Mouse (Mus musculus): ENCODE results near the gene Tspyl3.
"Not testable (repeated sequence)": the region's sequence is repeated elsewhere in the genome, so short reads cannot be mapped to it uniquely, and the experiment has no call there.

Gene Tspyl3

DNA sequence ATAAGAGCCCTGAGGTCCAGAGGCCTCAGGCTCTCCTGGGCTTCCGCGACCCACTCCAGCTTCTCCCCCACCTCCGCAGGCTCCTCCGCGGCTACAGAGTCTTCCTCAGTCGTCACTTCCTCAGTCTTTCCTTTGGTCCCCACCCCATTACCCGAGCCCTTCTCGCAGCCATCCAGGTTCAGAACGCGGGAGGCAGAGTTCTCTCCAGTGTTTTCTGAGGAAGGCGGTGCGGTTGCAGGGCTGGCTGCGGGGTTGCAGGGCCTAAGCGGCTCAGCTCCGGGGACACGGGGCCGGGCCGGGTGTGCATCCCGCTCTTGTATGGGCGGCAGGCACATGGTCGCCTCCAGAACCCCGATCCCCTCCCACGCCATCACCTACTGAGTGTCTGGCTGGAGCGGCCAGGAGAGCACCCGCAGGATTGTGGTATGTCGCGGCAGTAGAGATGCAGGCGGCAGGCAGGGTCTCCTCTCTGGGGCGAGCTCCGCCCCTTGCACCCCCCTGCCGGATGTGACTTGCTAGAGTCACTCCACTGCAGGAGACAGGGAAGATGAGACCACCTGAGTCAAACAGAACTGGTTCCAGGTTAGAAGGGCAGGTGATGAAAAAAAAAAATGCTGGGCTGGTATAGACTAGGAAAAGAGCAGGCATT lies at the start of gene Tspyl3:
TSS of gene Tspyl3 (minus strand) at position 496 of the 649 bp plus-strand sequence.
- peak; percentile 85 for DNase-seq

DNA sequence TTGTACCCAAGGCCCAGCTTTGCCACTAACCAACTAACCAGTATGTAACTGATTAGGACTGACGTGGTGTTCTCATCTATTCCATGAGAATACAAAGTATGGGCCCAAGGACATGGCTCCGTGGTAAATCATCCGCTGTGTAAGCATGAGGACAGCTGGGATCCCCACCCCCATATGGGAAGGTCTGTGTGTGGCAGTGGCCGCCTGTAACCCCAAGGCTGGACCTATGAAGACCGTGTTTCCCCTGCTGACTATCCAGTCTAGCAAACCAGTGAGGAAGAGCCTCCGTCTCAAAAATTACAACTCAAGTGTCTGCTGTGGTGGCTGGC lies 49.6 kb upstream of the Tspyl3 start:
- DNase-seq = no peak

DNA sequence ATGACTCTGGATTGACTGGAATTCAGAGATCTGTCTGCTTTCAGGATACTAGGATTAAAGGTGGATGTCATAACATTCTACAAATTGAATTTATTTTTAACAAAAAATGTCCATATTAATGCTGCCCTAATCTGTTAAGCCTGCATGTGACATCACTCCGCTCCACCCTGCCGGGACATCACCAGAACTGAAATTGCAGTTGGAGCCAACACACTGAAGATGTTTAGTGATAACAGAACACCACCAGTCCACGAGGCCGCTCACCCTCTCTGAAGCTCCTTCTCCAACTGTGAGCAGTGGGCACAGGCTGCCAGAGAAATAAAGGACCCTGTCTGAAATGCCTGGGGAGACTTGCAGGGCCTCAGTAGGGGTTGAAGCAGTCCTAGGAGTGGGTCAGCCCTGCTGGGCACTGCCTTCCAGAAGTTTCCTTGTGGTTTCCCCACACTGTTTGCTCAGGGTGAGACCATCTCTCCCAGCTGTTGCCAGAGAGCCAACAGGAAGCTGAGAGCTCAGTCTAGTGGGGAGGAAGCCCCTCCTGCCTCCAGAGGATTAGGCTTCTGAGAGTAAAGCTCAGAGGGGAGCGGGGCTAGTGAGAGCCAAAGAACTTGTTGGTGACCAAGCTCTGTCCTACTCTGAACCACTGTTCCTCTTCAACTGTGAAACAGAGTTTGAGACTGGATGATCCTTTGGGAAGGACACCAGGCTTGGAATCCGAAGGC lies 49.1 kb upstream of the Tspyl3 start:
- DNase-seq = peak; percentile 57

DNA sequence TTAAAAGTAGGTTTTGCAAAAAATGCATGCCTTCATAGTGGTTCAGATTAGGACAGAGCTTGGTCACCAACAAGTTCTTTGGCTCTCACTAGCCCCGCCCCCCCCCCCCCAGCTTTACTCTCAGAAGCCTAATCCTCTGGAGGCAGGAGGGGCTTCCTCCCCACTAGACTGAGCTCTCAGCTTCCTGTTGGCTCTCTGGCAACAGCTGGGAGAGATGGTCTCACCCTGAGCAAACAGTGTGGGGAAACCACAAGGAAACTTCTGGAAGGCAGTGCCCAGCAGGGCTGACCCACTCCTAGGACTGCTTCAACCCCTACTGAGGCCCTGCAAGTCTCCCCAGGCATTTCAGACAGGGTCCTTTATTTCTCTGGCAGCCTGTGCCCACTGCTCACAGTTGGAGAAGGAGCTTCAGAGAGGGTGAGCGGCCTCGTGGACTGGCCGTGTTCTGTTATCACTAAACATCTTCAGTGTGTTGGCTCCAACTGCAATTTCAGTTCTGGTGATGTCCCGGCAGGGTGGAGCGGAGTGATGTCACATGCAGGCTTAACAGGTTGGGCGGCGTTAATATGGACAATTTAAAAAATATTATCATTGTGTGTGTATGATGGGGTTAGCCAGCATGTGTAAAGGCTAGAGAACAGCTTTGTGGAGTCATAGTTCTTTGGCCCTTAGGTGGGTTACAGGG lies 45.1 kb upstream of the Tspyl3 start:
- not testable (repeated sequence) for DNase-seq

DNA sequence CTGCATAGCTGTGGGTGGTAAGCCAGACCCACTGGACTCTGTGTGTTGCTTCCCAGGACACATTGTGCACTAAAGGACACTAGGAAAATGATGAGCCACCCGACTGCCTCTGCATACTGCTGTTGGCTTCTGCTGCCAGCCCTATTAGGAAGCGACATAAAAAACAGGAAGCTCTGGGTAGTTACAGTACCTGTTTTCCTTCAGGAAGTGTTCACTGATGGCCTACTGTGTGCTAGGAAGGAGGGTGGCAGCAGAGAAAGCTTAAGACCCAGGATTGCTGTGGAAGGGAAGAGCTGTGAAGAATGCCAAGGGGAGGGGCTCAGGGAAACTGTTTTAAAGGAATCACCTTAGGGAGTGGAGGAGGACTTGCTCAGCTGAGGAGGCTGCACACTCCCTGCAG lies 42.1 kb upstream of the Tspyl3 start:
- no peak for DNase-seq

DNA sequence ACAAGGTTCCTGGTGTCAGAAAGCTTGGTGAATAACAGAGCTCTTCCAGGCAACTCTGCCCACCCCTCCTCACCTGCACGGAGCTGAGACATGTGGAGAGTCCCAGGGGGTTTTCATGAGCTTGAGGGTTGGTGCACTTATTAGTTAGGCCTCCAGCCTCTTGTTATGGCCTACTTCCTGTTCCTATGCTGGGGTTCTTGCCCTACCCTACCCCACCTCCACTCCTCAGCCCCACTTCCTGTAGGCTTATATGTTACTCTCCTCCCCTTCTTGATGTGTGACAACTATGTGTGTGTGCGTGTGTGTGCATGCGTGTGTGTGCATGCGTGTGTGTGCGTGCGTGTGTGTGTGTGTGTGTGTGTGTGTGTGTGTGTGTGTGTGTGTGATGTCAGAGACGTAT lies 37.8 kb upstream of the Tspyl3 start:
- peak; percentile 78 for DNase-seq

DNA sequence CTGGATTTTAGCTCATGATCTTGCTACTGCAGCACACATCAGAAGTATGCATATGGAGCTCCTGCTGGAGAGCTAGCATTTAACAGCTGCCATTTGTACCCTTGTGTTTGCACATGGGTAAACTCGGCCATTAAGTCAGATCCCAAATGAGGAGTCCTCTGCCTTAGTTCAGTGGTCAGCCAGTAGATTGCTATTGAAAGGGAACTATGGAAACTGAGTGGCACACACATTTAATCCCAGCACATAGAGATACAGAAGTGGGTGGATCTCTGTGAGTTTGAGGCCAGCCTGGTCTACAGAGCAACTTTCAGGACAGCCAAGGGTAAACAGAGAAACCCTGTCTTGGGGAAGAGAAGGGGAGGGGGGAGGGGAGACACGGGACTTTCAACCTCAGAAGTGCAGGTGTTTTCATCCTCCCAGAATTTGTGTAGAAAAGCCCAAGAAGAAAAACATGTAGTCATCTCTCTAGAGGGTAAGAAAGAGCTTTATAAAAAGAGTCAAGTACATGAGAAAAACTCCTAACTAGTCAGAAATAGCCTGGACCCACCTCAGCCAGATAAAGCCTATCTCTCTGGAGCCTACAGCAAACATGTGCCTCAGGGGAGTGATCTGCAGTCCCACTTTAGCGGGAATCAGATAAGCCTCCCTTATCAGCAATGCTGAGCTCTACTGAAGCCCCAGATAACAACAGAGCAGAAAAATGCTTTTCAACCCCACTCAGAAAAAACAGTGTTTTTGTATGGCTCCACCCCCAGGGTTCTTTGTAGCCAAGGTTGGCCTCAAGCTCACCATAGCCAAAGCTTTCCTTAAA lies 34.8 kb upstream of the Tspyl3 start:
- DNase-seq = peak; percentile 62

DNA sequence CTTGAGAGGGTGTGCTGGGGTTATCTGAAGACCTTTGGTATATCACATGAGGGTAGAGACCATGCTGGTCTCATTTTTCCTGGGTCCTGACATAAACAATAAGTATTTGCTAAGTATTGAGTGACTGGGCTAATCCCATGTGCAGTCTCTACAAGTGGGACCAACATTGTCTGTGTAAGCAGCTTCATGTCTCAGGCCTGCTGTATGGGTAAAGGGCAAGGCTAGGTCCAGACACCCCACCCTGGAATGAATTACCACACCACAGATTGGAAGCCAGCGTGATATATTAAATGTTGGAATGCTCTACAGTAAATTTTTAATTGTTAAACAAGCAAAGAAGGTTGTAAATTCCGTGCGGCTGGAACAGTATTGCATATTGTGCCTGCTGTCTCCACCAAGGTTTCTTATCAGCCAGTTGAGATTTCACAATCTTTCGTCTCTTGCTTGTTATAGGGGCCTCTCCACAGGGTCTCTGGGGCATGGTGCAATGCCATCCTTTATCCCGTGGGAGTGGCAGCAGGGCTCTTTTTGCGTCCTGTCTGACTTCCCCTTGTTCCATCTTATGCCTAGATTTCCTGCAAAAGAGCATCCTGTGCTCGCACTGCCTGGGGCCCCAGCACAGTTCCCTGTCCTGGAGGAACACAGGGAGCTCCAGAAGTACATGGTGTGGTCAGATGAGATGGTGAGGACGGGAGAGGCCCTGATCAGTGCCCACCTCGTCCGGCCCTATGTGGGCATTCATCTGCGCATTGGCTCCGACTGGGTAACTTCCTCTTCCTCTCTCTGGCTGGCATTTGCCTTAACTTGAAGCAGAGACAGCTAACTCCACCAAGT lies 34.0 kb upstream of the Tspyl3 start:
- DNase-seq = peak; percentile 50

DNA sequence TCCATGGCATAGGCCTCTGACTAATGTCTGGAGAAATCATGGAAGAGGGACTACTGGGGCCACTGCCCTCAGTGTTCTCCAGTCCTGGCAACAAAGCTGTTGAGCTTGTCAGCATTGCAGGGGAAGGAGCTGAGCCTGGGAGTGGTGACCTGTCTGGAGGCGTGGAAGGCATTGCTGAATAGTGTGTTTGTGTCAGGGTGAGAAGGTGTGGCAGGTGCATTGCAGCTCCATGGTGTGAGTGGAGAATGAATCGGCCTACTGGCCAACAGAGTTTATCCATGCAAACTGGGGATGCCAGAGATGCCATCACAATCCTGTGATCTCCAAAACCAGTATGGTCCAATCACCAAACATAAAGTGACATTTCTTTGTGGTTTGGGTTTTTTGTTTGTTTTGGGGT lies 31.4 kb upstream of the Tspyl3 start:
- no peak for DNase-seq

DNA sequence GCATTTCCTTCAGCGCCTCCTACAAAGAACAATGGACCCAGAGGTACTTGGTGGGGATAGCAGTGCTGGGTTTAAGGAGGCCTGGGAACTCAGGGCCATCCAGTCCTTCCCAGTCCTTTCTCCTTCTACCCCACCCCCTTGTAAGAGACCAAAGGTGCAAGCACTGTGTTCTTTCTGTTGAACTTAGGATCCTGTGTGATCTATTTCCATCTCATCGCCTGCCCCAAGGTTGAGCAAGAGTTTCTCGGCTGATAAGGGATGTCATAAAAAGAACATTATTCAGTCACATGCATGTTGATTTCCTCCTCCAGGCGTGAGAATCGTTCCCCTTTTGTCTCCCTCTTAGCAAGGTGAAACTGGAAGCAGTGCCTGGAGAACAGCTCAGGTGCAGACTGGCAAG lies 24.5 kb upstream of the Tspyl3 start:
- DNase-seq = no peak

DNA sequence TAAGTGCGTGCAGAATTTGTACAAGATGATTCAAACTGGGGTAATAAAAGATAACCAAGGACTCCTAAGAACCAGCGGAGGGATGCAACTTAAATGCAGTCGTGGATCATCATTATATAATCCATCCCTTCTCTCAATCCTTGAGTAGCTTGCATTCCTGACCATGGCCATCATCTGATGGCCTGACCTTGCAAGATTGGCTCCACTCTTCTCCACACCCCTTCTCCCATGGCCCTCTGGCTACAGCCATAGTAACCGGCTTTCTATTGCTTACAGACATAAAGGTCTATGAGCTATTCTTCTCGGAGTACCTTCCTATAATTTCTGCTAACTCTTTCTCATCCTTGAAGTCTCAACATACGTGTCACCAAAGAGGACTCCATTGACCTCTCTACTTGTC lies 16.9 kb upstream of the Tspyl3 start:
- no peak for DNase-seq

DNA sequence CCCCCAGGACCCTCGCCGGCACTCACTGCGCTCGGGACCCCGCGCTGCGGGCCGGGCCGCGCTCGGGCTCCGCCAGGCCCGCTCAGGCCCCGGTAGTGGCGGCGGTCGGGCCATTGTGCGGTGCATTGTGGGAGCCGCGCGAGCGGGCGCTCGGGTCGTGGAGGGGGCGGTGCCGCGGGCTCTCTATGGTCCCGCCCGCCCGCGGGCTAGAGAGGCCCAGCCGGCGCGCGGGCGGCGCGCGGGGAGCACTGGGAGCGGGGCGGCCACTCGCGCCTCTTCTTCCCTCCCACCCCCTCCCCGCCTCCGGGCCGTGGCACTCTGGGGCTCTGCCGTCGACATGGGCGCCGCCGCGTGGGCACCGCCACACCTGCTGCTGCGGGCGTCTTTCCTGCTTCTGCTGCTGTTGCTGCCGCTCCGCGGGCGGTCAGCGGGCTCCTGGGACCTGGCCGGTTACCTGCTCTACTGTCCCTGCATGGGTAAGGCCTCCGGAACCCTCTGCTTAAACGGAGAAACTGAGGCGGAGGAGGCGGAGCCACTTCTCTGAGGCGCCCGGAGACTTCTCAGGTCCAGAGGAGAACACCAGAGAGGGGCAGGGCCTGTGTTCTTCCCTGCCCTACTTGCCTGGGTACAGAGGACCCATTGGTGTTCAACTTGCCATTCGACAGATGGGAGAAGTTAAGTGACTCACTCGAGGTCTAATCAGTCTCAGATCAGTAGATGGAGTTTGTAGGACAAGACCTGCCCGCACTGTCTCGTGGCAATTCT lies 16.2 kb upstream of the Tspyl3 start, which contains the start of the genes Plagl2 and Pofut1:
TSS of gene Plagl2 (minus strand) at position 177 of the 765 bp plus-strand sequence.
TSS of gene Pofut1 (plus strand) at position 284 of the 765 bp plus-strand sequence.
- DNase-seq = peak; percentile 96

DNA sequence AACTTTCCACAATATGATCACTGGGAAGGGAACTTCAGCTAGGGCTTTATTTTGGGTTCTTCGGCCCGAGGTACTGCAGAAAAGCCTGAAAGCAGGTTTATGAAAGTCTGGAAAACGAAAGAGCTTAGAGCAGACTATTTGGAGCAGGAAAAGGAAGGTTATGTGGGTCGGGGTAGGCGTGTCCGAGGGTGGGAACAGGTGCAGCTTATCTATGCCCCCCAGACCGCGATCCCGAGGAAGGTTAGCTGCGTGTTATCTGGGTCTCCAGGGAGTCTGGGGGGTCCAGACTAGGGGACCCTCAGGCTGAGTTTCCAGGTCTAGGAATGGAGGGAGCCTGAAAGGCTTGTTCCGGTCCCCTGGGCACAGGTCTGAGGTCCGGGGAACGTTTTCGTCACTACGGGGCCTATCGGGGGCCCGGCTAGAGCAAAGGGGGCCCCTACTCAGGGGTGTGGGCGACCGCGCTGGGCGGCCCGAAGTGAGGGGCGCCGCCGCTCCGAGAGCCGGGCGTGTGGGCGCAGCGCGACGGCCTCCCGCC lies 15.5 kb upstream of the Tspyl3 start:
- DNase-seq = peak; percentile 68

DNA sequence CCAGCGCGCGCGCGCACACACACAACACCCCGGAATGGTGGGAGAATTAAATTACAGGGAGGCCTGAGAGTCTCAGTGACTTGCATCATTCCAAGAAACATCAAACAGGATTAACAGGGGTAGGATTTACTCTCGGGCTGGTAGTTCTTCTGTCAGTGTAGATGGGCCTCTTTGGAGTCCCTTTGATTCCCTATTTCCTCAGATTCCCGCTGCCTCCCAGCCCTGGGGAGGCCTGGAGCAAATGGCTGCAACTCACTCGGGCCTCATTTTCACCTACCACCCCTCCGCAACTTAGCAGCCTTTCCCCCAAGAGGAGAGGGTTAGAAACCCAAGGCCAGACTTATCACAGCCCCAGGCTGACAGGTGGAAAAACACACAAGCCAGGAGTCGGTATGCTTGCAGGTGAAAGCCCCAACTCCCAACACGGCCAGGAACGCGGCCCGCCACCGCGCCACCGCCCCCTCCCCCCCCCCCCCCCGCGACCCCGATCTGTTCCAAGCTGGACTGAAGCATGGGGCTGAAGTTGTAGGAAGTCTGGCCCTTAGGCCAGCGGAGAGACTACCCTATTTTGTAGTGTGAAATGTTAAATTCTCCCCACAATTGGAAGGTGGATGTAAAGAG lies 14.7 kb upstream of the Tspyl3 start:
- DNase-seq = peak; percentile 20

DNA sequence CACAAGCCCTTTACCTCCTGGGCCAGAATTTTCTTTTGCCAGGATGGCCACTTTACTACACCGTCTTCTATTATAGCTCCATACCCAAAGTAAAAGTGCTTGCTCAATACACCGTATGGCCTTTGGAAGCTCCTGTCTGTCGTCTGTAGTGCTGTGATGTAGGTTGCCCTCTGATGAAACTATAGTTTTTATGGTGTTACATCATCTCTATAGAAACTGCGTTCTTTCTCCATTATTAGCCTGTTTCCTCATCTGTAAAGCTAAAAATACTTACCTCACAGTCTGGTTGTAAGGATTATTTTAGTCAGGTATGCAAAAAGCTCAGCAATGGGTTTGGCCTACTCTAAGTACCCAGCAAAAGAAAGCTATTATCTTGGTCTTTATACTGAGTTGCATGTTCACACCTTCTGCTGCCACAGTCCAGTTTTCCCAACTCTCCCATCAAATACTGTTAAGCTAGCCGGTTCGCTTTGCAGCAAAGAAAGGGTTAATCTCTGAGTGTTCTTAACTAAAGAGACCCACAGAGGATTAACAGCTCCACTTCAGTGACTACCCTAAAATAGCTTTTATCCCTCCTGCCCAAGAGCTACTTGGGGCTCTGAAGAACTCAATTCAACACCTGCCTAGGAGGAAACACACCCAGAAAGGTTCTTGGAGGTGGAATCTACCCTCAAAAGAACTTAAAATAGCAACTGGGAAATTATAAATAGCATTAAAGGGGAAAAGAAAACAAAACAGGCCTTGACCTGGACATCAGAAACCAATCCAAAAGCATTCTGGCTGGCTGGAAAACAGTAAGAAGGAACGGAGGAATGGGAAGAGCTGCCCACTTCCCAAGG lies 14.0 kb upstream of the Tspyl3 start:
- DNase-seq = no peak

DNA sequence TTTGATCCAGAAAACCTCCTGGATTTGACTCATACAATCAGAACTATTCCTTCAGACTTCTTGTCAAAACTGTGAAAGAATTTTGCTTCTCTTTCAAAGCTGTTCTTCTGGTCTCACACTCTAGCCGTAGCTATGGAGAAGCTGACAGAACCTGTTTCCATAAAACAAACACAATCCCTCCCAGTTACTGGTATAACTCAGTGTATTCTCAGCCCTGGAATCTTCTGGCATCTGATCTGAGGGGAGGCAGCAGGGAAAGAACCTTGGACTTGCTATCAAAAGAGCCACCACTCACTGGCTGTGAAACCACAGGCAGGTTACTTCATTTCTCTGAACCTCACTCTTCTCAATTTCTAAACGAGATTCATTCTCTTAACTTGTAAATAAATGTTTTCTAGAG lies 13.2 kb upstream of the Tspyl3 start:
- no peak for DNase-seq

DNA sequence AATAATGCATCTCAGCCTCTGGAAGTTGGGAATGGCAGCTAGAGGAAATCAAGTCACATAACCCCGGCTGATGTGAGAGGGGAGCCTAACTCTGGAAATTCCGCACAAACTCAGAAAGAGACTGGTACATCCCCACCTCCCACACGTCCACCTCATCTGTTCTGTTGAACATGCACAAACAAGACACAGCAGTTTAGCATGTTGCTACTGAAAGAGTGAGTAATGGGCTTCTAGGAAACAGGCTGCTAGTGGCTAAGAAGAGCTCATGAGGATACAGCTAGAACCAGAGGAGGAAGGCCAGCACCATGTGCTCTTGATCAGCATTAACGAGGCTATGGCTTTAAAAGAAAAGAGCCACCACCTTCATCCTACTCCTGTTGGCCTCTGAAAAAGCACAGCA lies 12.7 kb upstream of the Tspyl3 start:
- DNase-seq = no peak

DNA sequence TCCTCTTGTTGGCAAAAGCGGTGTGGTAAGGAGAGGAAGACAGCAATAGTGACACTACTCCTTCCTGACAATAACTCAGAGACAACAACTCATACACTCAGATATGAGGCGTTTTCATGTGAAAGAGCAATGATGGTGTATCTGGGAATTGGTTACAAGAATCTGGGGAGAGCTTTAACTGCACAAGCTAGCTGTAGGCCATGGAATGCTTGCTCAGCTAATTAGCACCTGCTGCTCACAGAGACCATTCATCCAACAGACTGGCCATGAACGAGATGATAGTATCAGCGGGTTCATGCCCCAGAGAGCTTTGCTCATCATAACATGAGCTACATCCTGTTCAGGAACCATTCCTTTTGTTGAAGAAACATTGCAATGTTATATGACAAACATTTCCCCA lies 12.0 kb upstream of the Tspyl3 start:
- no peak for DNase-seq

DNA sequence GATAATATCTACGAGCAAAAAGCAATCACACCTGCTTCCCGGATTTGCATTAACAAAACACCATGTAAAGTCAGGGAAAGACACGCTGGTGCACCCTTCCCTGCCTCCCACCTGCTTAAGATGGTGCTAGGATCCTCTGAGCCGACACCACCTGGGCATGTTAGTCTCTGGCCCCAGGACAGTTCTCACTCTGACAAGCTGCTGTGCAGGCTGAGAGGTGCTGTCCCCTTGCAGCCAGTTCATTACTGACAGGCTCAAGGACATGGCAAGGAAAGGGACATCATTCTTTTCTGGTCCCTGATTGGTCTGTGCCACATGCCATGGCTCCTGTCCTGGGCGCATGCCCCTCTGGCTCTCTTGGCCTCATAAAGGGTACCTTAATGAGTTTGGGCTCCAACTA lies 3.3 kb upstream of the Tspyl3 start:
- no peak for DNase-seq

DNA sequence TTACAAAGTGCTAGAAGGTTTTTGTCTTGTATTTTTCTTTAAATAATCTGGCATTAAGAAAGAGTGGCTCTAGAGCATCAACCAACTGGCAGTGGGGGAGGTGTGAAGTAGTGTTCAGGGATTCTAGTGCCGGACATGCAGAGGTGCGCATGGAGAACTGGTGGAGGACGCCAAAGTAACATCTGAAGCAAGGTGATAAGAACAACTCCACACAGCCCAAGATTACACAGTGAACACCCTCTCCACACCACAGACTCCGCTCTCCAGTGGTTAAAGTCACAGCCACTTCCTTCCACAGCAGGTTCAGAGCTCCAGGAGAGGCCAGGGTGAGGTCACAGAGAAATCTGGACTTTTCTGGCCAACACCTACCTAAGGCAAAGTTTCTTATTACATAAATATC lies 2.7 kb upstream of the Tspyl3 start:
- DNase-seq = no peak

Data from thymus, postnatal 14 days (tissue).